Mouse (Mus musculus): ENCODE results near the gene Egfl8.

Egfl8 gene

DNA sequence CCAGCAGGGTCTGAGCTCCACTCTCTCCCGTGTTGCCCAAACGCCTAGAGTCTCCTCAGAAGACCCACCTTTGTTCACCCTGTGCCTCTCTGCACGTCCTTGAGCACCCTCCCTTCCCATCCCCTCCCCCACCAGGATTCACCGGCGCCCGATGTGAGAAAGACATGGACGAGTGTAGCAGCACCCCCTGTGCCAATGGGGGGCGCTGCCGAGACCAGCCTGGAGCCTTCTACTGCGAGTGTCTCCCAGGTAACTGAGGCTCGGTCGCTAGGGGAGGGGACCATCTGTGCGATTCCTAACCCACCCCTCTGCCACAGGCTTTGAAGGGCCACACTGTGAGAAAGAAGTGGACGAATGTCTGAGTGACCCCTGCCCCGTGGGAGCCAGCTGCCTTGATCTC is 43.4 kb downstream of the Egfl8 start:
- DNase-seq (ENCODE audit: low read depth) = no peak

- DNase-seq (ENCODE audit: low read depth) = peak; percentile 36
Observed at GRCm38 (mm10) chr17:34571875-34572274, 43.9 kb downstream of the Egfl8 start.

- no peak for DNase-seq (ENCODE audit: low read depth)
Observed at GRCm38 (mm10) chr17:34569919-34570318, 45.9 kb downstream of the Egfl8 start.

DNA sequence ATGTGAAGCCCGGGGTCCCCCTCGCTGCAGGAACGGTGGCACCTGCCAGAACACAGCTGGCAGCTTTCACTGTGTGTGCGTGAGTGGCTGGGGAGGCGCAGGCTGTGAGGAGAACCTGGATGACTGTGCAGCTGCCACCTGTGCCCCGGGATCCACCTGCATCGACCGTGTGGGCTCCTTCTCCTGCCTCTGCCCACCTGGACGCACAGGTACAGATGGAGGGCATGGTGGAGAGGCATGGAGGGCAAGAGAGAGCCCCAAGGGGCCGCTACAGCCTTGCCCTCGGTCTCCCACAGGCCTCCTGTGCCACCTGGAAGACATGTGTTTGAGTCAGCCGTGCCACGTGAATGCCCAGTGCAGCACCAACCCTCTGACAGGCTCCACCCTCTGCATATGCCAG is 47.4 kb downstream of the Egfl8 start:
- DNase-seq (ENCODE audit: low read depth) = no peak

GRCm38 (mm10) chr17:34567311-34567710 is 48.5 kb downstream of the Egfl8 start:
- no peak for DNase-seq (ENCODE audit: low read depth)

GRCm38 (mm10) chr17:34564796-34565195 is 51.0 kb downstream of the Egfl8 start:
- DNase-seq (ENCODE audit: low read depth) = no peak

GRCm38 (mm10) chr17:34564003-34564421 is 51.8 kb downstream of the Egfl8 start, which contains the start of gene Notch4:
Gene Notch4 (plus strand): TSS chr17:34564268.
- peak; percentile 34 for DNase-seq (ENCODE audit: low read depth)

DNA sequence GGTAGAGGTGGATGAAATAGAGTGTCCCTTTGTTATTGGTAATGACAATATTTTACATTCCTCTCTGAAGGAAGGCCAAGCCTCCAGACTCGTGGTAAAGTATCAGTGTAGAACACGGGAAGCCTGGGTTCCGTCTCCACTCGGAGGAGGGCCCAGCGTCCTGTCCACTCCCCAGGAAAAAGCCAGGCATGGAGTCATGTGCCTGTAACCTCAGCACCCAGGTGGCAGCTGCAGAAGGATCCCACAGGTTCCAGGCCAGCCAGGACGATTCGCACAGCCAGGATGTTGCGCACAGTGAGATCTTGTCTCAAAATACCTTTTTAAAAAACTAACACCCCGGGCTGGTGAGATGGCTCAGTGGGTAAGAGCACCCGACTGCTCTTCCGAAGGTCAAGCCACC is 52.4 kb downstream of the Egfl8 start:
- DNase-seq (ENCODE audit: low read depth) = no peak

Data from 416B (cell line).